Mouse (Mus musculus) cortical plate, adult 2 months (tissue): ENCODE measurements around the gene March8.

ENCODE experiments used
- CTCF ChIP-seq: fragments of 200-500 bp; IDR thresholded peaks from 2 replicates; pipeline ENCODE4 v1.5.1; 2011; ENCODE audit warnings: mild to moderate bottlenecking, control low read depth, low read length; ENCODE audit not compliant: insufficient read depth; ENCODE audit errors: extremely low read depth
- POLR2A ChIP-seq: fragments of 200-500 bp; IDR thresholded peaks from 2 replicates; pipeline ENCODE4 v1.6.1; 2011; ENCODE audit warnings: mild to moderate bottlenecking, low read length, control low read depth; ENCODE audit not compliant: insufficient read depth; ENCODE audit errors: extremely low read depth

- TF ChIP-seq POLR2A (no peak), CTCF (no peak)
Measured at GRCm38 (mm10) chr6:116458728-116459127, 120.9 kb downstream of the March8 start.
